Mouse (Mus musculus): ENCODE data around the gene Enho. TPM values are rescaled to one million over a fixed set of nuclear protein-coding genes. Genes with fewer than 3 reads are reported as not detected.

Enho gene
- polyA plus RNA-seq, 1 experiment from 2014 or later: 13.6 TPM

Other genes starting within 250 kb of the Enho start
- gene Kif24, start 175.4 kb downstream of the Enho start, polyA plus RNA-seq (2015; fragmentation: Nextera tagmentation; extraction: Ambion mirVana): 8.8 and 9.6 TPM in 2 replicates
- 46.6 and 47.1 TPM in 2 replicates for gene Nudt2, start 175.2 kb downstream of the Enho start, polyA plus RNA-seq (2015; fragmentation: Nextera tagmentation; extraction: Ambion mirVana)
- gene AI464131, start 137.2 kb downstream of the Enho start, polyA plus RNA-seq (2015; fragmentation: Nextera tagmentation; extraction: Ambion mirVana): 3.8 and 4.1 TPM in 2 replicates
- gene 1110017D15Rik, start 123.0 kb downstream of the Enho start, polyA plus RNA-seq (2015; fragmentation: Nextera tagmentation; extraction: Ambion mirVana): 1.5 and 1.6 TPM in 2 replicates
- 1.0 and 2.0 TPM in 2 replicates for gene Fam219a, start 70.8 kb downstream of the Enho start, polyA plus RNA-seq (2015; fragmentation: Nextera tagmentation; extraction: Ambion mirVana)
- gene Dnaic1, start 70.5 kb downstream of the Enho start, polyA plus RNA-seq (2015; fragmentation: Nextera tagmentation; extraction: Ambion mirVana): 0.46 and 0.47 TPM in 2 replicates
- gene Cntfr, start 56.8 kb upstream of the Enho start, polyA plus RNA-seq (2015; fragmentation: Nextera tagmentation; extraction: Ambion mirVana): 5.1 and 5.5 TPM in 2 replicates
- gene Il11ra1, start 59.7 kb upstream of the Enho start, polyA plus RNA-seq (2015; fragmentation: Nextera tagmentation; extraction: Ambion mirVana): 405 and 439 TPM in 2 replicates
- gene Rpp25l, start 73.2 kb upstream of the Enho start, polyA plus RNA-seq (2015; fragmentation: Nextera tagmentation; extraction: Ambion mirVana): 74.9 and 76.6 TPM in 2 replicates
- 104 and 106 TPM in 2 replicates for gene Dctn3, start 82.8 kb upstream of the Enho start, polyA plus RNA-seq (2015; fragmentation: Nextera tagmentation; extraction: Ambion mirVana)
- gene Arid3c, start 90.8 kb upstream of the Enho start, polyA plus RNA-seq (2015; fragmentation: Nextera tagmentation; extraction: Ambion mirVana): 0.14 TPM in 1 of 2 replicates, not detected in the other
- 40.4 and 47.3 TPM in 2 replicates for gene Galt, start 114.9 kb upstream of the Enho start, polyA plus RNA-seq (2015; fragmentation: Nextera tagmentation; extraction: Ambion mirVana)
- gene Sigmar1, start 115.8 kb upstream of the Enho start, polyA plus RNA-seq (2015; fragmentation: Nextera tagmentation; extraction: Ambion mirVana): 81.8 and 84.6 TPM in 2 replicates
- gene Ccl27a, start 133.9 kb upstream of the Enho start, polyA plus RNA-seq (2015; fragmentation: Nextera tagmentation; extraction: Ambion mirVana): 53.0 and 64.8 TPM in 2 replicates